Mouse (Mus musculus) CD4-positive naive resting alpha-beta T cell, adult 57 days (primary cell): Measurements from ENCODE around the gene Vmn2r28. TPM values are rescaled to one million over a fixed set of nuclear protein-coding genes. Genes with fewer than 3 reads are reported as not detected.

ENCODE experiments used
- total RNA-seq: library from RNA; stranded (reverse); gene quantifications from one replicate; pipeline ENCODE4 v1.2.4, GENCODE M21; 2023

The Vmn2r28 gene
- not detected for total RNA-seq

GRCm38 (mm10) chr7:5493856-5494255 is at the start of gene Vmn2r28:
TSS of gene Vmn2r28 (minus strand) at chr7:5493956.

GRCm38 (mm10) chr7:5456674-5457073 is 37.1 kb downstream of the Vmn2r28 start, which contains the start of gene Vmn1r59:
TSS of gene Vmn1r59 (minus strand) at chr7:5456774.

Other genes with a start within 250 kb of the Vmn2r28 start
- not detected for gene Gm5065, start 143.4 kb downstream of the Vmn2r28 start, total RNA-seq
- gene Nlrp2, start 142.9 kb downstream of the Vmn2r28 start, total RNA-seq: not detected
- not detected for gene Vmn1r58, start 80.6 kb downstream of the Vmn2r28 start, total RNA-seq
- gene Vmn1r59, start 37.2 kb downstream of the Vmn2r28 start, total RNA-seq: not detected
- gene Vmn1r60, start 53.4 kb upstream of the Vmn2r28 start, total RNA-seq: not detected
- gene Vmn1r61, start 119.3 kb upstream of the Vmn2r28 start, total RNA-seq: not detected
- not detected for gene Vmn1r62, start 179.7 kb upstream of the Vmn2r28 start, total RNA-seq